Mouse (Mus musculus) stomach, postnatal 0 days (tissue): ENCODE data around the gene Sall4. TPM values are rescaled to one million over a fixed set of nuclear protein-coding genes. Genes with fewer than 3 reads are reported as not detected.

Source experiments
- ATAC-seq: fragments of 200-750 bp; cut with Nextera tagmentation; 2 replicates; pipeline ENCODE4 v1.8.0; 2017; ENCODE audit not compliant: low FRiP score, low TSS enrichment
- DNase-seq: peaks from one replicate; pipeline ENCODE4 v3.0.0-alpha.2; 2016; ENCODE audit warnings: low spot score
- H3K27ac ChIP-seq: fragments of 300-500 bp; sonication (generic); replicated peaks from 2 replicates; pipeline ENCODE4 v1.5.1; 2014; ENCODE audit warnings: mild to moderate bottlenecking, control low read depth
- H3K27me3 ChIP-seq: fragments of 300-500 bp; sonication (generic); 2 replicates; pipeline ENCODE4 v1.6.1; 2014; ENCODE audit warnings: low read length; ENCODE audit not compliant: control insufficient read depth, insufficient read depth
- H3K36me3 ChIP-seq: fragments of 300-500 bp; sonication (generic); 2 replicates; pipeline ENCODE4 v1.6.1; 2014; ENCODE audit warnings: low read length, mixed read lengths; ENCODE audit not compliant: control insufficient read depth, insufficient read depth
- H3K4me1 ChIP-seq: fragments of 300-500 bp; sonication (generic); replicated peaks from 2 replicates; pipeline ENCODE4 v1.6.1; 2014; ENCODE audit warnings: antibody characterized with exemption; ENCODE audit not compliant: control insufficient read depth, insufficient read depth
- H3K4me2 ChIP-seq: fragments of 300-500 bp; sonication (generic); replicated peaks from 2 replicates; pipeline ENCODE4 v1.6.1; 2014; ENCODE audit warnings: low read depth, mild to moderate bottlenecking, control low read depth, moderate library complexity
- H3K4me3 ChIP-seq: fragments of 300-500 bp; sonication (generic); 2 replicates; pipeline ENCODE4 v1.5.1; 2014; ENCODE audit warnings: low read depth, low read length, control low read depth
- H3K9ac ChIP-seq: fragments of 300-500 bp; sonication (generic); 2 replicates; pipeline ENCODE4 v1.6.1; 2014; ENCODE audit warnings: mild to moderate bottlenecking, low read length, control low read depth, mixed read lengths
- H3K9me3 ChIP-seq: fragments of 300-500 bp; sonication (generic); 2 replicates; pipeline ENCODE4 v1.6.1; 2016; ENCODE audit warnings: low read length; ENCODE audit not compliant: control insufficient read depth
- CTCF ChIP-seq: IDR thresholded peaks from 2 replicates; pipeline ENCODE4 v1.5.1; 2016; ENCODE audit warnings: antibody characterized with exemption, low read depth, mild to moderate bottlenecking, moderate library complexity
- EP300 ChIP-seq: optimal IDR thresholded peaks from 2 replicates; pipeline ENCODE3; 2016; ENCODE audit warnings: antibody characterized with exemption
- WGBS: fragments of 180-500 bp; shearing (Covaris S2); extraction: QIAGEN DNeasy Blood & Tissue Kit; methylation state at CpG from one replicate; pipeline ENCODE4 v1.1.7; 2014; 5-methylcytosine and 5-hydroxymethylcytosine counted together
- polyA plus RNA-seq: library from polyadenylated mRNA; unstranded; fragments of >200 nt; fragmentation: Nextera tagmentation; extraction: Ambion mirVana; gene quantifications from 2 replicates; pipeline ENCODE4 v1.2.1, GENCODE M21; 2015

Gene Sall4
- polyA plus RNA-seq, 1 experiment from 2014 or later = 0.05 TPM

DNA sequence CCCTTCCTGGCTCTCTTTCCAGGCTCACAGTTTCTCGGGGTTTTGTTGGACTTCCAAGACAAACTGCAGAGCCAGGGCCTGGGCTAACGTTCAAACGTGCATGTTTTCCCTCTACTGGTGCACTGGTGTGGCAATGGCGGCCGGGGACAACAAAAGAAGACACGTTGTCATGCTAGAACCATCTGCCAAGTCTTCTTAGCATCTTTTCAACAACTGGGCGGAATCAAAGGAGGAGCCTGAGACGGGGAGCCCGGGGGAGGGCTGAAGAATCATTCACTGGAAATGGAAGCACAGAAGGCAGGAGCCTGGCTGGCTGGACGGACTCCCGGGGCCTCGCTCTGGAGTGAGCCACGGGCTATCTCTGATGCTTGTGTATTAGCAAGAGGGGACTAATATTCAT is 65.5 kb downstream of the Sall4 start:
- TF ChIP-seq EP300 (no peak), CTCF (no peak)
- peaks cover 4% of the 10 kb centered on the region; the same call in 1 of the 2 replicates for H3K36me3 ChIP-seq
- H3K9ac ChIP-seq = no peak overlapping the region
- WGBS = 47% methylated on average over 13 of the region's 13 CpGs
- no peaks in the 10 kb centered on the region for H3K9me3 ChIP-seq
- no peak overlapping the region for H3K4me3 ChIP-seq
- H3K4me1 ChIP-seq = no peaks in the 10 kb centered on the region
- no peak for DNase-seq
- ATAC-seq = no peak
- no peak overlapping the region for H3K4me2 ChIP-seq
- no peak overlapping the region for H3K27ac ChIP-seq
- H3K27me3 ChIP-seq = no peaks in the 10 kb centered on the region

Other genes with a start within 250 kb of the Sall4 start
- gene Nfatc2, start 166.3 kb downstream of the Sall4 start, polyA plus RNA-seq = 2.0 and 2.2 TPM in 2 replicates
- 24.1 and 29.2 TPM in 2 replicates for gene Atp9a, start 25.5 kb downstream of the Sall4 start, polyA plus RNA-seq
- gene Zfp64, start 187.6 kb upstream of the Sall4 start, polyA plus RNA-seq = 28.0 and 29.8 TPM in 2 replicates